Mouse (Mus musculus) limb, embryonic 14.5 days (tissue): ENCODE measurements around the gene Lig4. TPM values are rescaled to one million over a fixed set of nuclear protein-coding genes. Genes with fewer than 3 reads are reported as not detected.

Experiments used
- ATAC-seq: fragments of 200-750 bp; cut with Nextera tagmentation; 2 replicates; pipeline ENCODE4 v1.8.0; 2017; ENCODE audit warnings: low read depth, moderate number of reproducible peaks, moderate TSS enrichment; ENCODE audit not compliant: low FRiP score
- DNase-seq: peaks from one replicate; pipeline ENCODE4 v3.0.0-alpha.2; 2015; ENCODE audit warnings: low spot score
- H3K27ac ChIP-seq: fragments of 300-500 bp; sonication (generic); replicated peaks from 2 replicates; pipeline ENCODE4 v1.5.1; 2014; ENCODE audit warnings: low read depth, mild to moderate bottlenecking, low read length, moderate library complexity, mixed read lengths
- H3K27me3 ChIP-seq: fragments of 300-500 bp; sonication (generic); 2 replicates; pipeline ENCODE4 v1.6.1; 2014; ENCODE audit warnings: low read length, mixed read lengths; ENCODE audit not compliant: control insufficient read depth, insufficient read depth
- H3K36me3 ChIP-seq: fragments of 300-500 bp; sonication (generic); 2 replicates; pipeline ENCODE4 v1.6.1; 2014; ENCODE audit warnings: mild to moderate bottlenecking, low read length, moderate library complexity, mixed read lengths; ENCODE audit not compliant: control insufficient read depth, insufficient read depth
- H3K4me1 ChIP-seq: fragments of 300-500 bp; sonication (generic); 2 replicates; pipeline ENCODE4 v1.6.1; 2014; ENCODE audit warnings: antibody characterized with exemption, low read length, mixed read lengths; ENCODE audit not compliant: control insufficient read depth, insufficient read depth
- H3K4me2 ChIP-seq: fragments of 300-500 bp; sonication (generic); replicated peaks from 2 replicates; pipeline ENCODE4 v1.6.1; 2014; ENCODE audit warnings: low read depth, mild to moderate bottlenecking, low read length, moderate library complexity; ENCODE audit not compliant: severe bottlenecking
- H3K4me3 ChIP-seq: fragments of 300-500 bp; sonication (generic); replicated peaks from 2 replicates; pipeline ENCODE4 v1.5.1; 2014; ENCODE audit warnings: low read length
- H3K9ac ChIP-seq: fragments of 300-500 bp; sonication (generic); 2 replicates; pipeline ENCODE4 v1.6.1; 2014; ENCODE audit warnings: mild to moderate bottlenecking, low read depth, low read length, moderate library complexity; ENCODE audit not compliant: severe bottlenecking
- H3K9me3 ChIP-seq: fragments of 300-500 bp; sonication (generic); 2 replicates; pipeline ENCODE4 v1.6.1; 2016; ENCODE audit warnings: low read length; ENCODE audit not compliant: control insufficient read depth
- POLR2A ChIP-seq: fragments of 200-500 bp; IDR thresholded peaks from 2 replicates; pipeline ENCODE4 v1.8.0; 2012; ENCODE audit warnings: inconsistent platforms, mild to moderate bottlenecking, moderate library complexity, borderline replicate concordance; ENCODE audit not compliant: insufficient read depth, insufficient read length; ENCODE audit errors: extremely low read depth
- WGBS: fragments of 180-500 bp; shearing (Covaris S2); extraction: QIAGEN DNeasy Blood & Tissue Kit; methylation state at CpG from one replicate; pipeline ENCODE4 v1.1.7; 2014; 5-methylcytosine and 5-hydroxymethylcytosine counted together
- polyA plus RNA-seq, 2 experiments: library from polyadenylated mRNA; depleted of rRNA in 1 of 2; stranded (reverse) in 1 of 2; unstranded in 1 of 2; fragments of >200 nt; fragmentation: Nextera tagmentation in 1 of 2; extraction: Ambion mirVana in 1 of 2; gene quantifications; 2 replicates each; pipeline versions ENCODE4 v1.2.1 to v1.2.3; 2012 to 2014

Lig4 gene
- polyA plus RNA-seq, 2 experiments, result 4.5 to 5.0 TPM

DNA sequence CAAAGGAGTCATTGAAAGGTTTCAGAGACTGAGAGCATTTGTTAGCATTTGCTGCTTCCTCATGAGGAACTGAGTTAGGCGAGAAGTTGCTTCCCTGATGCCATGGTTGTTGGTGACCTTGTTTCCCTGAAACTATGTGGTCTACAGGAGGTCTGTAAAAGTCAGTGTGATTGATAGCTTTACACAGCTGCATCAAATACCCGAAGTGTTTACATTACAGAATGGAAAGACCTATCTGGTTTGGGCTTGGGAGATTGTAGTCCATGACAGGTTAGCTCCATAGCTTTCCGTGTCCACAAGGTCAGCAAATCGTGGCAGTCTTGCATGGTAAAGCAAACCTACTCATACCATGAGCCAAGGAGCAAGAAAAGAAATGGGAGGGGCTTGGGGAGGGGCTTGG is 19.1 kb downstream of the Lig4 start:
- Histone ChIP-seq H3K4me1 (no peaks in the 10 kb centered on the region), H3K27me3 (no peaks in the 10 kb centered on the region), H3K9ac (no peak overlapping the region), H3K9me3 (no peaks in the 10 kb centered on the region), H3K36me3 (no peaks in the 10 kb centered on the region), H3K4me2 (no peak overlapping the region), H3K27ac (no peak overlapping the region), H3K4me3 (no peak overlapping the region)
- 64% methylated on average over 4 of the region's 4 CpGs for WGBS
- ATAC-seq (no peak), DNase-seq (no peak)
- TF ChIP-seq POLR2A, result no peak

GRCm38 (mm10) chr8:9949134-9949890 is 28.2 kb downstream of the Lig4 start:
- H3K9ac ChIP-seq, result no peak overlapping the region
- H3K4me1 ChIP-seq, result no peaks in the 10 kb centered on the region
- DNase-seq (no peak), ATAC-seq (no peak)
- no peaks in the 10 kb centered on the region for H3K36me3 ChIP-seq
- no peaks in the 10 kb centered on the region for H3K9me3 ChIP-seq
- H3K4me3 ChIP-seq, result no peak overlapping the region
- no peak overlapping the region for H3K4me2 ChIP-seq
- 63% methylated on average over 10 of the region's 10 CpGs for WGBS
- no peak for TF ChIP-seq POLR2A
- no peaks in the 10 kb centered on the region for H3K27me3 ChIP-seq
- H3K27ac ChIP-seq, result no peak overlapping the region

- H3K36me3 ChIP-seq, result no peaks in the 10 kb centered on the region
- H3K27me3 ChIP-seq, result no peaks in the 10 kb centered on the region
- no peak overlapping the region for H3K27ac ChIP-seq
- H3K4me2 ChIP-seq, result no peak overlapping the region
- ATAC-seq (no peak), DNase-seq (no peak)
- no peak overlapping the region for H3K4me3 ChIP-seq
- no peak overlapping the region for H3K9ac ChIP-seq
- no peaks in the 10 kb centered on the region for H3K9me3 ChIP-seq
- no peaks in the 10 kb centered on the region for H3K4me1 ChIP-seq
- TF ChIP-seq POLR2A, result no peak
- WGBS, result 61% methylated on average over 7 of the region's 7 CpGs
Observed at GRCm38 (mm10) chr8:9935574-9935973, 41.9 kb downstream of the Lig4 start.

GRCm38 (mm10) chr8:9934891-9935565 is 42.5 kb downstream of the Lig4 start:
- H3K27ac ChIP-seq, result no peak overlapping the region
- peak; percentile 36 for DNase-seq
- no peak overlapping the region for H3K4me3 ChIP-seq
- H3K9me3 ChIP-seq, result no peaks in the 10 kb centered on the region
- 31% methylated on average over 10 of the region's 10 CpGs for WGBS
- no peak for TF ChIP-seq POLR2A
- H3K4me1 ChIP-seq, result no peaks in the 10 kb centered on the region
- no peak overlapping the region for H3K9ac ChIP-seq
- no peak for ATAC-seq
- no peak overlapping the region for H3K4me2 ChIP-seq
- H3K36me3 ChIP-seq, result no peaks in the 10 kb centered on the region
- H3K27me3 ChIP-seq, result no peaks in the 10 kb centered on the region

DNA sequence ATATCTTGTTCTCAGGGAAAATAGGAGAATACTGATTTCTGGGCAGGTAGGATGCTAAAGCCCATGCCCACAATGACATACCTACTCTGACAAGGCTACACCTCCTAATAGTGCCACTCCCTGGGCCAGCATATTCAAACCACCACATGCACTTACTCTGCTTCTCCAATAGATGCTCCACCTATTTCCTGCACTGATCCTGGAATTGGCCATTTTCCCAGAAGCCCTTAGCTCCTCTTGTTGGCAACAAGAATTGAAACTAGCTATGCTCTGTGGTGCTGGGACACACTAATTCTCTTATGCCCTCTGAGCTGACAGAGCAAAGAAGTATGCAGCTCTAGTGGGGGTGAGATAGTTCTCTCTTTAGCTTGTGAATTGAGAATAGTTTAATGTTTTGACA is 44.8 kb downstream of the Lig4 start:
- no peaks in the 10 kb centered on the region for H3K4me1 ChIP-seq
- DNase-seq, result no peak
- H3K4me2 ChIP-seq, result no peak overlapping the region
- no peaks in the 10 kb centered on the region for H3K9me3 ChIP-seq
- H3K27me3 ChIP-seq, result no peaks in the 10 kb centered on the region
- H3K4me3 ChIP-seq, result no peak overlapping the region
- TF ChIP-seq POLR2A, result no peak
- no peaks in the 10 kb centered on the region for H3K36me3 ChIP-seq
- H3K27ac ChIP-seq, result no peak overlapping the region
- ATAC-seq, result no peak
- no peak overlapping the region for H3K9ac ChIP-seq
